Mouse (Mus musculus): ENCODE results near the gene Ahcy. TPM values are rescaled to one million over a fixed set of nuclear protein-coding genes. Genes with fewer than 3 reads are reported as not detected.
"Not testable (repeated sequence)": the region's sequence is repeated elsewhere in the genome, so short reads cannot be mapped to it uniquely, and the experiment has no call there.

Gene Ahcy
- polyA plus RNA-seq, 1 experiment from 2014 or later = 6.3 TPM

DNA sequence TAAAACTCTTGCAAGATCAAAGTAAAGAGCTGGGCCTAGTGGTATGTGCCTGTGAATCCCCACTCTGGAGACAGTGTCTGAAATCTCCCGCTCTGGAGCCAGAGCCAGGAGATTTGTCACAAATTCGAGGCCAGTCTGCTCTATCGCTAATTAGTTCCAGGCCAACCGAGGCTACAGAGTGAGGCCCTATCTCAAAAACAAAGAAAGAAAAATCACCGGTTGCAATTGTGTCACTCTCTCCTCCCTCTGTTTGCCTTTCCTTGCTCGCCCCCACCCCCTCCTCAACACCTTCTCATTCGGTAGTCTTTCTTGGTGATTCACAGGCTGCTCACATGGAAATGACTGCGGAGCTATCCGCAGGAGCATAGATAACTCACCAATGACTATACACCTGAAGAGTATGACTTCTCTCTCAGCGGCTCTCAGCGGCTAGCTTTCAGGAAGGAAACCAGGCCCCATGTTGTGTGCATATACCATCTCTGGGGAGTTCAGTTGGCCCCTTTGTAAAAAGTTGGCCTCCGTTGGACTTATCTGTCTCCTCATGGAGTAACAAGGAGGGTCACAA is 551 bp upstream of the Ahcy start:
- in situ Hi-C loops (cut with MboI; ENCODE audit: low pct_unique_long_range_greater_than_20kb) = loop anchor here (25.0 kb wide), 1 partner anchor 312 kb away; the partner anchor contains the start of gene Trp53inp2
- no peak for DNase-seq (ENCODE audit: low read depth, low spot score)
- ChIA-PET POLR2A (no interaction called here), CTCF (no interaction called here)
- ATAC-seq = no peak
- H3K27me3 ChIP-seq = no peaks in the 10 kb centered on the region
- no peak for TF ChIP-seq CTCF (IDR thresholded peaks at IDR 0.05)

DNA sequence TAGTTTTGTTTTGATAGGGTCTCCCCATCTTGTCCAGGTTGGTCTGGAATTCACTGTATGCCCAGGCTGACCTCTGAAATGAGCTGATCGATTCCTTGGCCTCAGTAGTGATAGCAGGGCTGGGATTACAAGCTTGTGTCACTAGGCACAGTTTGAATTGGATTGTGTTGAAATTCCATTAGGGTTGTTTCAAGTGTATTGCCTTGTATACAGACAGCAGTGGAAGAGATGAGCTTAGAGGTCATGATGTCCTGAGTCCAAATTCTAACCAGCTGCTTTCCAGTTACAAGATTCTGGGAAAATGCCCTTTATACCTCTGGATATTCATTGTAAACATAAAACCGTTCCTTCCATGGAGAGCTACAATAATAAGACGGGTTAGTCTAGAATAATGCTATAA is 950 bp downstream of the Ahcy start:
- no peak for DNase-seq (ENCODE audit: low read depth, low spot score)
- no peak for ATAC-seq
- in situ Hi-C loops (cut with MboI; ENCODE audit: low pct_unique_long_range_greater_than_20kb) = no loop called here
- CTCF ChIA-PET = no interaction called here
- POLR2A ChIA-PET = interaction anchor here (1.2 kb wide), 1 partner anchor 22 kb away, joined by 4 read pairs; no protein-coding TSS in a partner anchor
- no peaks in the 10 kb centered on the region for H3K27me3 ChIP-seq
- TF ChIP-seq CTCF (IDR thresholded peaks at IDR 0.05) = no peak

DNA sequence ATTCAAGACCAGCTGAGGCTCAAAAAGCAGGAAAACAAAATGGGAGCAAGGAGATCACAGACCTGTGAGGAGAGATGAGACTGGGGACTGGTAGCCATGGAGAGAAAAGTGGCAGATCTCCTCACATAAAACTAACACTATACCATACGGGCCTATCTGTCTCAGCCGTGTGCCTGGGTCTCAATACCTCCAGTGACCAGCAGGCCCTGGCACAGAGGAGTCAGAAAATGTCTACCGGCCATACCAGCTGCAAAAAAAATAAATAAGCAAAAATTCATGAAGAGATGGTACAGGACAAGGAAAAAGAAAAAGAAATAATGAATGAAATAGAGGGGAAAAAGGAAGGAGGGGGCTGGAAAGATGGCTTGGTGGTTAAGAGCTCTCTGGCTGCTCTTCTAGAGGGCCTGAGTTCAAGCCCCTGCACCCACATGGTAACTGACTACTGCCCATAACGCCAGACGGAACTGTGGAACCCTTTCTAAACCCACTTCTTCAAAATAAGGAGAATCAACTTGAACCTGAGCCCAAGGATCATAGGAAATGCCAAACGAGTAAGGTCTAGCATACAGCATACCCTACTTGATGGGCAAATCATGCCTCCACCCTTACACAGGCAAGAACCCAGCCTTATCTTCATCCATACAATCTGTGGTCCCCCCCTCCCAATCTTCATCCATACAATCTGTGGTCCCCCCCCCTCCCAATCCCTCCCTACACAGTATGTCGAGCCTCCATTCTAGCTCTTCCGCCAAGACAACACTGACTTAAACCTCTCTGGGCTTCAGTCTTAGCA is 1.7 kb downstream of the Ahcy start:
- TF ChIP-seq CTCF (IDR thresholded peaks at IDR 0.05) = no peak
- H3K27me3 ChIP-seq = no peaks in the 10 kb centered on the region
- ATAC-seq (no peak), DNase-seq (ENCODE audit: low read depth, low spot score) (no peak)
- in situ Hi-C loops (cut with MboI; ENCODE audit: low pct_unique_long_range_greater_than_20kb) = no loop called here
- POLR2A ChIA-PET = interaction anchor here (0.5 to 1.2 kb wide), 2 partner anchors 21 to 167 kb away, joined by 3 to 4 read pairs; no protein-coding TSS in a partner anchor
- CTCF ChIA-PET = interaction anchor here (1.1 kb wide), 1 partner anchor 20 kb away, joined by 4 read pairs; no protein-coding TSS in a partner anchor

DNA sequence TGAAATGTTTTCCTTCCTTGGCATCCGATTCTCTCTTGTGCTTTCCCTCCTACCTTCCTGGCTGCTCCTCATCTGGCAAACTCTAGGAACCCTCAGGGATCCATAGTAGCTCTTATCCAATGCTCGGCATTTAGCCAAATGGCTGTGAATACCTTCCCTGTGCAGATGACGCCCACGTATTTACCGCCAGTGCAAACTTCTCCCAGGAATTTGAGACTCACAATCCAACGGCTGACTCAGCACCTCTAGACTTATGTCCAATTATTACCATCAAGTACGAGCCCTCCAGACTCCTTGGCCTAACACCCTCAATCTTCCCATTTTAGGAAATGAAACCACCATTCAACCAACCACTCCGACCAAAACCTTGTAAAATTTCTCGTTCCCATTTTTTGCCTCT is 3.3 kb downstream of the Ahcy start:
- POLR2A ChIA-PET = no interaction called here
- in situ Hi-C loops (cut with MboI; ENCODE audit: low pct_unique_long_range_greater_than_20kb) = no loop called here
- no peak for TF ChIP-seq CTCF (IDR thresholded peaks at IDR 0.05)

DNA sequence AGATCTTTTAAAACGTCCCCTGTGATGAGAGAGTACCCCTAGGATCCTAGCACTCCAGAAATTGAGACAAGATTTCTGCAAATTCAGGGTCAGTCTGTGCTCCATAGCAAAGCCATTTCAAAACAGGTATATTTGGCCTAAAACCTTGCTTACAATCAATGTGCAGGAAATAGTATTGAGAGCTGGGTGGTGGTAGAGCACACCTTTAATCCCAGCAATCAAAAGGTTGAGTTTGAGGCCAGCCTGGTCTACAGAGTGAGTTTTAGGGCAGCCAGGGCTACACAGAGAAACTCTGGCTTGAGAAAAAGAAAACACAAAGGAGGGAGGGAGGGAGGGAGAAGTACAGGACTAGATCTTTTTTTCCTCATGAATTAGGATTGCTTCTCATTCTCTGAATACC is 16.9 kb downstream of the Ahcy start:
- ChIA-PET POLR2A (no interaction called here), CTCF (no interaction called here)

More for the DNA sequence above, 3.3 kb downstream of the Ahcy start:
- no peaks in the 10 kb centered on the region for H3K27me3 ChIP-seq
- no peak for DNase-seq (ENCODE audit: low read depth, low spot score)
- no peak for ATAC-seq
- CTCF ChIA-PET = interaction anchor here (1.1 kb wide), 1 partner anchor 18 kb away, joined by 4 read pairs; no protein-coding TSS in a partner anchor

DNA sequence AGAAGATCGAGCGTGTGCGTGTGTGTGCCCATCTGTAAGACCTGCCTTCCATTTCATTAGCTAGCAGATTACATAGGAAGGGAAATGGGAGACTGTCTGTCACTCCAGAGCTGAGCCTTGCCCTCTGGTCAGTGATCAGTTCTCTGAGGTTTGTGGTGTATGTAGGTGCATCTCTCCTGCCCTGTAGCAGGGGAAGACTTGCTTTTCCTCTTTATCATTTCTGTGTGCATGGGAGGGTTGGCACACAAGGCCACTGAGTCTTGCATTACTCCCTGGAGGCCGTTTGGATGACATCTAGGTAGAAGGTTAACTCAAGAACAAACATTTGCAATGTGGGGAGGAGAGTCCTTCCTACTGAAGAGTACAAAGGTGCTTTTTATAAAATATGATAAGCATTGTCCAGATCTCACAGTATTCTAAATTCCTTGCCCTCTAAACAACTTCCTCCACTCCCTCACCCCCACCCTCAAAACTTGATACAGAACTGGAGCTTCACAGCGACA is 18.2 kb downstream of the Ahcy start:
- ATAC-seq (no peak), DNase-seq (ENCODE audit: low read depth, low spot score) (no peak)
- H3K27me3 ChIP-seq = no peaks in the 10 kb centered on the region
- no peak for TF ChIP-seq CTCF (IDR thresholded peaks at IDR 0.05)
- ChIA-PET POLR2A (no interaction called here), CTCF (no interaction called here)
- in situ Hi-C loops (cut with MboI; ENCODE audit: low pct_unique_long_range_greater_than_20kb) = no loop called here

More for the DNA sequence above, 16.9 kb downstream of the Ahcy start:
- ATAC-seq = no peak
- in situ Hi-C loops (cut with MboI; ENCODE audit: low pct_unique_long_range_greater_than_20kb) = no loop called here
- no peak for DNase-seq (ENCODE audit: low read depth, low spot score)
- no peak for TF ChIP-seq CTCF (IDR thresholded peaks at IDR 0.05)
- no peaks in the 10 kb centered on the region for H3K27me3 ChIP-seq

DNA sequence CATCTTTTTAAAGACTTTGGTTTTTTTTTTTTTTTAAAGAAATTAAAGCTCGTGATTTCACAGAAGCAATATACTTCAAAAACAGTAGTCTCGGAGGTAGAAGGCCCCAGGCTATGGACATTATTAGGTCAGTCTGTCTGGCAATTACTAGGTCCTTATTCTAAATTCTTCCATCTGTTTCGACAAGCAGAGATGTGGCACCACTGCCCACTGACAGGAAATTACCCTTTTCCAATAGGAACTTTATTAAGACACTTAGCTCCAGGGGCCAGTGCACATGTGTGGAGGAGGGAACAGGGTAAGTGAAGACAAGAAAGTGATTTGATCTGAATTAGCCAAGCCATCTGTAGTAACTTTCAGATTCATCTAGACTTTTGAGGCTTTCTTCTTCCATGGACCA is 19.6 kb downstream of the Ahcy start:
- no peak for DNase-seq (ENCODE audit: low read depth, low spot score)
- ATAC-seq = no peak
- TF ChIP-seq CTCF (IDR thresholded peaks at IDR 0.05) = no peak
- ChIA-PET POLR2A (no interaction called here), CTCF (no interaction called here)
- H3K27me3 ChIP-seq = no peaks in the 10 kb centered on the region
- in situ Hi-C loops (cut with MboI; ENCODE audit: low pct_unique_long_range_greater_than_20kb) = no loop called here

DNA sequence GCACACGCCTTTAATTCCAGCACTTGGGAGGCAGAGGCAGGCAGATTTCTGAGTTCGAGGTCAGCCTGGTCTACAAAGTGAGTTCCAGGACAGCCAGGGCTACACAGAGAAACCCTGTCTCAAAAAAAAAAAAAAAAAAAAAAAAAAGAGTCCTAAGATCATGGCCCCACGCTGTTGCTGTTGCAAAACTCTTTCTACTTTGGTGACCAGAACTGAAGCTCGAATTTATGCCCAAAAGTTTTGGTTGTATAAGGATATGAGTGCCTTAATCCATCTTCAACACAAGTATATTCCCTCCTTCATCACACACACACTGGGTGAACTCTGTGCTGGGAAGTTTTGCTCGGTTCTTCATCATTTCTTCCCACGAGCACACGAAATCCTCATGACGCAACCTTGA is 20.8 kb downstream of the Ahcy start:
- in situ Hi-C loops (cut with MboI; ENCODE audit: low pct_unique_long_range_greater_than_20kb); DNase-seq (ENCODE audit: low read depth, low spot score); ATAC-seq; CTCF ChIA-PET; POLR2A ChIA-PET; H3K27me3 ChIP-seq: not testable (repeated sequence)

DNA sequence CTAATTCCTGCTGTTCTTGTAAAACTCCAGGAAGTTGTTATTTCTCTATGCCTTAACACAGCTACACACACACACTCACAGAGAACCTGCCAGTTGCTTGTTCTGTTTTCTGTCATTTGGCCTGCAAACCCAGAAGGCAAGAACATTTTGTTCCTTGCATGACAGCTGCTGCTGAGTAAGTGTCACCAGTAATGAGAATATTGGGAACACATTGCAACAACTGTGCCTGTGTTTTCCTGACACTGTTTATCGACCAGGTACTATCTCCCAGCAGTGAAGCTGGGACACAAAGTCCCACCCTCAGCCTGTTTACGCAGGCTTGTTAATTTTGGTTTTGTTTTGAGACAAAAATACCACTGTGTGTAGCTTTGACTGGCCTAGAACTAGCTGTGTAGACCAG is 21.6 kb downstream of the Ahcy start:
- H3K27me3 ChIP-seq = no peaks in the 10 kb centered on the region
- CTCF ChIA-PET = interaction anchor here (1.0 kb wide), 1 partner anchor 19 kb away, joined by 4 read pairs; no protein-coding TSS in a partner anchor
- TF ChIP-seq CTCF (IDR thresholded peaks at IDR 0.05) = no peak
- POLR2A ChIA-PET = no interaction called here
- ATAC-seq = no peak
- in situ Hi-C loops (cut with MboI; ENCODE audit: low pct_unique_long_range_greater_than_20kb) = no loop called here
- DNase-seq (ENCODE audit: low read depth, low spot score) = no peak

DNA sequence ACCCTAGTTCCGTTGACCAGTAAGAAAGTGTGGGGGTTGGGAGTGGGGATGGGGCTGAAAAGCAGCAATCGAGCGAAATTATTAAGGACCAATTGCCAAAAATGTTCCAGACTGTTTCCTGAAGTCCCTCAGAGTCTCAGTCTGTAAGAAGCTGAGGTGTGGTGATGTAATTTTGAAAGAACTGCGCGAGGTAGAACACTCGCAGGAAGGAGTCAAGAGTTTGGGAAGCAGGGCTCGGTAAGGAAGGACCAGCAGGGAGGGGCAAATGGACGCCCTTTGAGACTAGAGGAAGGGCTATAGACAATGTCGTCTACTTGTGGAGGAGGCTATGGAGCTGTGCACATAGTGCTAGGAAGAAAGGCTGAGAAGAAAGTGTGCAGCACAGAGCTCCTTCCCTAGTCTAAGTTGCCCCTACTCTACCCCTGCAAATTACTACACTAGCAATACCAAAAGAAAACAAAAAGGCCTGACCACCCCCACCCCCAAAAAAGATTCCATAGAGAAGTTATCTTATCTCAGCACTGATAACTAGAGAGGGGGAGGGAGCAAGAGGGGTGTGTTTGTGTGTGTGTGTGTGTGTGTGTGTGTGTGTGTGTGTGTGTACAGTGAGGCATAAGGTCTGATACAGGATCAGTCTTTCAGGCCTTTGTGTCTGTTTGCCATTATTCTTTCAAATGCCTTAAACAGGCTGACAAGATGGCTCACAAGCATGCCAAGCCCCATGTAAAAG is 22.5 kb downstream of the Ahcy start:
- in situ Hi-C loops (cut with MboI; ENCODE audit: low pct_unique_long_range_greater_than_20kb) = no loop called here
- no peak for TF ChIP-seq CTCF (IDR thresholded peaks at IDR 0.05)
- CTCF ChIA-PET = no interaction called here

More for the DNA sequence above, 22.5 kb downstream of the Ahcy start:
- ATAC-seq (no peak), DNase-seq (ENCODE audit: low read depth, low spot score) (no peak)
- H3K27me3 ChIP-seq = no peaks in the 10 kb centered on the region
- POLR2A ChIA-PET = interaction anchor here (0.9 kb wide), 1 partner anchor 21 kb away, joined by 4 read pairs; no protein-coding TSS in a partner anchor
